Mouse (Mus musculus): ENCODE data around the gene Hnrnpk. TPM values are rescaled to one million over a fixed set of nuclear protein-coding genes. Genes with fewer than 3 reads are reported as not detected.
"Not testable (repeated sequence)": the region's sequence is repeated elsewhere in the genome, so short reads cannot be mapped to it uniquely, and the experiment has no call there.

Hnrnpk gene
- total and polyA plus RNA-seq, 3 experiments = 411 to 1,549 (median 1,174) TPM

- Histone ChIP-seq H3K9ac (ENCODE audit: insufficient read depth, low read depth) (no peak overlapping the region), H3K4me3 (replicated peaks in 1 of 3; ENCODE audit: low read depth in 2 of 3, low read length in 2 of 3, poor library complexity in 1 of 3) (no peak overlapping the region), H3K4me2 (ENCODE audit: insufficient read depth, low read depth, poor library complexity, severe bottlenecking) (no peak overlapping the region), H3K4me1 (ENCODE audit: control insufficient read depth in 1 of 2, insufficient read depth in 2 of 2) (no peaks in the 10 kb centered on the region), H3K9me3 (replicated peaks; ENCODE audit: low read length) (peaks cover 9% of the 10 kb centered on the region), H3K79me2 (replicated peaks; ENCODE audit: control insufficient read depth, extremely low read depth, insufficient read depth, poor library complexity, severe bottlenecking) (no peaks in the 10 kb centered on the region), H3K36me3 (replicated peaks in 1 of 2; ENCODE audit: control insufficient read depth in 1 of 2, insufficient read depth in 1 of 2, low read length in 1 of 2) (no peaks in the 10 kb centered on the region), H3K27me3 (replicated peaks) (no peaks in the 10 kb centered on the region), H3K27ac (ENCODE audit: insufficient read depth, low read depth) (no peak overlapping the region)
- in situ Hi-C loops (cut with MboI; ENCODE audit: low pct_ligation_motif_present, low pct_unique_long_range_greater_than_20kb, low sequenced_read_pairs) = no loop called here
- no peak for DNase-seq (ENCODE audit: extremely low read depth)
- dilution Hi-C loops (cut with MboI; ENCODE audit: extremely low pct_ligation_motif_present, extremely low pct_unique_long_range_greater_than_20kb, low sequenced_read_pairs) = no loop called here
- TF ChIP-seq KAT2A (IDR thresholded peaks at IDR 0.05; ENCODE audit: insufficient replicate concordance, low read length) (no peak), MXI1 (IDR thresholded peaks at IDR 0.05; ENCODE audit: low read depth, low read length) (no peak), NELFE (IDR thresholded peaks at IDR 0.05; ENCODE audit: low read depth, low read length) (no peak), RAD21 (IDR thresholded peaks at IDR 0.05; ENCODE audit: low read depth, low read length) (no peak), PAX5 (IDR thresholded peaks at IDR 0.05; ENCODE audit: low read length) (no peak), EP300 (IDR thresholded peaks at IDR 0.05; ENCODE audit: low read length) (no peak)
Measured at GRCm38 (mm10) chr13:58366373-58366772, 36.8 kb downstream of the Hnrnpk start.

- H3K4me2 ChIP-seq (ENCODE audit: insufficient read depth, low read depth, poor library complexity, severe bottlenecking); H3K9me3 ChIP-seq (replicated peaks; ENCODE audit: low read length); H3K4me3 ChIP-seq (replicated peaks in 1 of 3; ENCODE audit: low read depth in 2 of 3, low read length in 2 of 3, poor library complexity in 1 of 3); H3K4me1 ChIP-seq (ENCODE audit: control insufficient read depth in 1 of 2, insufficient read depth in 2 of 2); H3K79me2 ChIP-seq (replicated peaks; ENCODE audit: control insufficient read depth, extremely low read depth, insufficient read depth, poor library complexity, severe bottlenecking); in situ Hi-C loops (cut with MboI; ENCODE audit: low pct_ligation_motif_present, low pct_unique_long_range_greater_than_20kb, low sequenced_read_pairs); H3K27me3 ChIP-seq (replicated peaks); dilution Hi-C loops (cut with MboI; ENCODE audit: extremely low pct_ligation_motif_present, extremely low pct_unique_long_range_greater_than_20kb, low sequenced_read_pairs); H3K27ac ChIP-seq (ENCODE audit: insufficient read depth, low read depth); H3K9ac ChIP-seq (ENCODE audit: insufficient read depth, low read depth); H3K36me3 ChIP-seq (replicated peaks in 1 of 2; ENCODE audit: control insufficient read depth in 1 of 2, insufficient read depth in 1 of 2, low read length in 1 of 2); DNase-seq (ENCODE audit: extremely low read depth): not testable (repeated sequence)
Measured at GRCm38 (mm10) chr13:58365179-58365578, 38.0 kb downstream of the Hnrnpk start.

- H3K79me2 ChIP-seq (replicated peaks; ENCODE audit: control insufficient read depth, extremely low read depth, insufficient read depth, poor library complexity, severe bottlenecking) = no peaks in the 10 kb centered on the region
- DNase-seq (ENCODE audit: extremely low read depth) = no peak
- in situ Hi-C loops (cut with MboI; ENCODE audit: low pct_ligation_motif_present, low pct_unique_long_range_greater_than_20kb, low sequenced_read_pairs) = no loop called here
- H3K4me2 ChIP-seq (ENCODE audit: insufficient read depth, low read depth, poor library complexity, severe bottlenecking) = no peak overlapping the region
- no peak overlapping the region for H3K9ac ChIP-seq (ENCODE audit: insufficient read depth, low read depth)
- no peaks in the 10 kb centered on the region for H3K4me1 ChIP-seq (ENCODE audit: control insufficient read depth in 1 of 2, insufficient read depth in 2 of 2)
- TF ChIP-seq POLR2A (IDR thresholded peaks at IDR 0.05; ENCODE audit: low read depth, low read length) = no peak
- no peak for TF ChIP-seq CTCF (conservative IDR thresholded peaks at IDR 0.05 in 1 of 2, IDR thresholded peaks at IDR 0.05 in 1 of 2; ENCODE audit: low read depth in 2 of 2, low read length in 2 of 2)
- no peak for TF ChIP-seq GABPA (IDR thresholded peaks at IDR 0.05; ENCODE audit: insufficient replicate concordance, low read depth, low read length)
- no peak for TF ChIP-seq JUN (IDR thresholded peaks at IDR 0.05; ENCODE audit: insufficient read depth, low read depth, low read length)
- no peak for TF ChIP-seq SMC3 (IDR thresholded peaks at IDR 0.05; ENCODE audit: low read depth, low read length)
- no peak for TF ChIP-seq USF1 (IDR thresholded peaks at IDR 0.05; ENCODE audit: low read depth, low read length)
- TF ChIP-seq ZC3H11A (IDR thresholded peaks at IDR 0.05; ENCODE audit: low read depth, low read length) = no peak
- no peak for TF ChIP-seq MYC (IDR thresholded peaks at IDR 0.05; ENCODE audit: low read depth, low read length)
- TF ChIP-seq MEF2A (IDR thresholded peaks at IDR 0.05; ENCODE audit: borderline replicate concordance, low read depth, low read length) = no peak
- no peak for TF ChIP-seq KAT2A (IDR thresholded peaks at IDR 0.05; ENCODE audit: insufficient replicate concordance, low read length)
- no peak for TF ChIP-seq TCF12 (IDR thresholded peaks at IDR 0.05; ENCODE audit: low read depth, low read length)
- TF ChIP-seq BHLHE40 (IDR thresholded peaks at IDR 0.05; ENCODE audit: low read depth, low read length) = no peak
- TF ChIP-seq E2F4 (IDR thresholded peaks at IDR 0.05; ENCODE audit: insufficient replicate concordance, low read depth, low read length) = no peak
- TF ChIP-seq POLR2AphosphoS2 (IDR thresholded peaks at IDR 0.05; ENCODE audit: low read depth, low read length) = no peak
- TF ChIP-seq CHD1 (IDR thresholded peaks at IDR 0.05; ENCODE audit: low read depth, low read length) = no peak
- no peak for TF ChIP-seq RCOR1 (conservative IDR thresholded peaks at IDR 0.05; ENCODE audit: low read depth, low read length)
- no peaks in the 10 kb centered on the region for H3K36me3 ChIP-seq (replicated peaks in 1 of 2; ENCODE audit: control insufficient read depth in 1 of 2, insufficient read depth in 1 of 2, low read length in 1 of 2)
- H3K4me3 ChIP-seq (replicated peaks in 1 of 3; ENCODE audit: low read depth in 2 of 3, low read length in 2 of 3, poor library complexity in 1 of 3) = no peak overlapping the region
- peaks cover 9% of the 10 kb centered on the region for H3K9me3 ChIP-seq (replicated peaks; ENCODE audit: low read length)
- dilution Hi-C loops (cut with MboI; ENCODE audit: extremely low pct_ligation_motif_present, extremely low pct_unique_long_range_greater_than_20kb, low sequenced_read_pairs) = no loop called here
- H3K27me3 ChIP-seq (replicated peaks) = no peaks in the 10 kb centered on the region
- no peak overlapping the region for H3K27ac ChIP-seq (ENCODE audit: insufficient read depth, low read depth)
Measured at GRCm38 (mm10) chr13:58364353-58365175, 38.6 kb downstream of the Hnrnpk start.

Data from CH12.LX (cell line).